Mouse (Mus musculus) kidney, postnatal 14 days (tissue): ENCODE measurements around the gene Ptgfr.
A peak's percentile ranks its signal among the peaks of the same experiment; 100 is the strongest.

Experiments
- DNase-seq: peaks from one replicate; pipeline ENCODE4 v3.0.0; 2022; ENCODE audit warnings: mixed read lengths

The Ptgfr gene

DNA sequence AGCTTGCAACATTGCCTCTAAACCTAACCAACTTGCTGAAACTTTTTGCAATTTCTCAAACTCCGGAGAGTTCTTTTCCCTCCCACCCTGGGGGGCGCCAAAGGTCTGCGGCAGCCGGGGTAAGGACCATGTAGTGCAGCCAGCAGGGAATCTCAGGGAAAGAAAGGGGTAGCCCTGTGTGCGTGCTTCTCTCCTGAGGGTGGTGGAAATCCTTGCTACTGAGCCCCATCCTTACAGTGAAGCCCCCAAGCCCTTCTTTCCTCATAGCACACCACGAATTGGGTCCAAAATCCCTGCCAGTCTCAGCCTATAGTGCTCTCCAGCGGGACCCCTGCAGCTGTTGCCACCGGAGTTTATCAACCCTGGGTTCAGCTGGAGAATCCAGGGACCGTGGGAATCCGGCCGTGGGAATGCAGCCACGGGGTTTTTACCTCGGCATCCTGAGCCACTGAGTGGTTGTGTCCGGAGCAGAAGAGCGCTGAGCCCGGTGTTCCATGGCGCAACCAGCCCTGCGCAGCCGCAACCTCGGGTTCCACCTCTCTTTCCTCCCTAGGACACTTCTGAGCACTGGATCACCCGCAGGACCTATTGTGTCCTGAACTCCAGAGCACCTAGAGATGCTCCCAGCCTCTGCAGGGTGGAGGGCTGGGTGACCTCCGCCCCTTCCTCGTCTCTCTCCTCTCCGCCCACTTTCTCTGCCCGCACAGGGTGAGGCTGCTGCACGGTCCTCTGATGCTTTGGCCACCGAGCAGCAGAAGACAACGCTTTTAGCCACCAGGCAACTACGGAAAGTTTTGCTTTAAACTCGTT is at the start of gene Ptgfr:
Gene Ptgfr, minus strand, starts transcription at position 760 of the 810 bp plus-strand sequence.
- DNase-seq: peak; percentile 73

DNA sequence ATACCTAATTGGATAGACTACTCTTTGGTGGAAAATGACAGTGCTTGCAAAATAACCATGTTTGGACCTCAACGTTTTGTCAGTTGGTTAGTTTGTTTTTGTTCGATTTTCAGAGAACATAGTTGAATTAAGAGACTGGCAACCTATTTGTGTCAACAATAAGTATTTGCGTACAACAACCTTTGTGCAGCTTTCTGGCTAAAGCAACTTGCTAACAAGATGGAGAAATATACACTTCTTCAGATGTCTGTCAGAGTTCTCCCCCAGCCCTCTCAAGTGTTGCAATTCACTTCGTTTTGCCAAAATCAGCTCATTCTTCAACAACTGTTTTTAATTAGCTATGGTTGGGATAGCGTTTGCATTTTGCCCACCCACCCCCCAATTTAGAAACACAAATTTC is 46.5 kb upstream of the Ptgfr start:
- no peak for DNase-seq

DNA sequence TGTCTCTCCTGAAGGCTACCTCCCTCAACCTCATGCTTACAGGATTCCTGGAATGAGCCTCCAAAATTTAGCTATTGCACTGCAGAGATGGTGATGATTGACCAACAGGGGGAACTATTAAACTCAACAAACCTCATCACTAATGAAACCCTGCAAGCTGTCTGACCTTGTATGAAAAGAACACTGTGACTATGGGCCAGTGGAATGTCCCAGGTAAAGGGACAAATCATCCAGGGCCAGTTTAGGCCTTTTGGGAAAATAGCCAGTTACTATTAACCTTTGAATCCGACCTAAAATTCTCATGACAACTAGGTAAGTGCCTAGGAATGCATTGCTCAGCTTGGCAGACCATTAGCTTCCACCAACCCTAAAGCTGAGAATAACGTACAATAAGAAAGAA is 42.6 kb upstream of the Ptgfr start:
- DNase-seq: peak; percentile 29

DNA sequence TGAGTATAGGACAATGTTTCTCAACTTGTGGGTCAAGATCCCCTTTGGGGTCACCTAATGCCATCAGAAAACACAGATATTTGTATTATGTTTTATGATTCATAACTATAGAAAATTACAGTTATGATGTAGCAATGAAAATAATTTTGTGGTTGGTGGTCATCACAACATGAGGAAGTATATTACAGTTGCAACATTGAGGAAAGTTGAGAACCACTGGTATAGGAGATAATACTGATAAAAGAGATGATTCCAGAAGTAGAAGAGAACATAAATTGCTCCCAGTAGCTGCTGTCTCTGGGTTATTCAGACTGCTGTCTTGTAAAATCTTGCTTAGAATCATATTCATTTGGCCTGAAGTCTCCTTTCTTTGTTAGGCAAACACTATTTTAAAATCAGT is 31.5 kb upstream of the Ptgfr start:
- DNase-seq: no peak

DNA sequence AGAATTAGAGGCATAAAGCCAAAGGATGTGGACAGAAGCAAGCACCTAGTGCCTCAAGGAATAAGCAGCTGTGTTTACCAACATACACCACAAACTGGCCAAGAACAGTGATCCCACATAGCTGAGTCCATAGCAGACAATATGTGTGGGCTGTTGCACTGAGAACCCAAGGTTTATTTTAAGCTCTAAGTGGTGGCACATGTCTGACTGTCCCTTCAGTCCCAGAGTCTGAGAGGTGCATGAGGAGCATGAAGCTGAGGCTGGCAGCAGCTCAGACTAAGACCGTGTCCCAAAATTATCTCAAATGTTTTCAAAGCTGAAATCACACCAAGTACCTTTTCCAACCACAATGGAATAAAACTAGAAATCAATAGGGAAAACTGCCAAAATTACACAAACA is 13.9 kb upstream of the Ptgfr start:
- no peak for DNase-seq

DNA sequence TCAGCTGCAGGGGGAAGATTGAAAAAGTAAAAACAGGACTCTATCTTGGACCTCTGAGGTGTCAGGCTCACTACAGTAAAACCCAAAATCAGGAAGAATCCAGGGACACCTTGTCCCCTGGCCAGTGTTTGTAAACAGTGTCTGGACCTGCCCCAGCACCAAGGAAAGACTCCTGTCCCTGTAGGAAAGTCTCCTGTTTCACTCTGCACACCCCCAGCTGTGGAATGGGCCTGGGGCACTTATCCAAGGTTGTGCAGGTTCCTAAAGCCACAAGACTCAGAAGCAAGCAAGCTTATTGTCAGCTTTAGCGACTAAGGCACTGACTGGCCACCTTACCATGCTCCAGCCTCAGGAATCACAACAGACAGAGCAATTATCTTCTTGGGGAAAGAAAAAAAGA is 13.2 kb upstream of the Ptgfr start:
- DNase-seq: no peak

DNA sequence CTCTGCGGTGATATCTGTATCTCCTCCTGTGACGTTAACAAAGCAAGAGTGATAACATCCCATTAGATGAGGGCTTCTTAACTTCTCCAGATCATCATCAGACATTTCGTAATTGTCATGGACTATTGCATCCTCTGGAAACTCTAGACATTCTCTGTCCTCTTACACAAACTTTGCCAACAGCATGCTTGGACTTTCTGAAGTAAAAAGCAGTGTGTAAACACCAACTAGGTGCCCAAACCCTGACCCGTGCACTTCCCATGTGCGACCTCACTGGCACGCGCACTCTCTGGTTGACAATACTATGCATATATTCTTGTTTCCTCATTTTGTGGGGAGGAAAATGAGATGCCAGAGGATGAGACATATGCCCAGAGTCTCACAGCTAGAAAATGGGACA is 8.9 kb upstream of the Ptgfr start:
- no peak for DNase-seq

DNA sequence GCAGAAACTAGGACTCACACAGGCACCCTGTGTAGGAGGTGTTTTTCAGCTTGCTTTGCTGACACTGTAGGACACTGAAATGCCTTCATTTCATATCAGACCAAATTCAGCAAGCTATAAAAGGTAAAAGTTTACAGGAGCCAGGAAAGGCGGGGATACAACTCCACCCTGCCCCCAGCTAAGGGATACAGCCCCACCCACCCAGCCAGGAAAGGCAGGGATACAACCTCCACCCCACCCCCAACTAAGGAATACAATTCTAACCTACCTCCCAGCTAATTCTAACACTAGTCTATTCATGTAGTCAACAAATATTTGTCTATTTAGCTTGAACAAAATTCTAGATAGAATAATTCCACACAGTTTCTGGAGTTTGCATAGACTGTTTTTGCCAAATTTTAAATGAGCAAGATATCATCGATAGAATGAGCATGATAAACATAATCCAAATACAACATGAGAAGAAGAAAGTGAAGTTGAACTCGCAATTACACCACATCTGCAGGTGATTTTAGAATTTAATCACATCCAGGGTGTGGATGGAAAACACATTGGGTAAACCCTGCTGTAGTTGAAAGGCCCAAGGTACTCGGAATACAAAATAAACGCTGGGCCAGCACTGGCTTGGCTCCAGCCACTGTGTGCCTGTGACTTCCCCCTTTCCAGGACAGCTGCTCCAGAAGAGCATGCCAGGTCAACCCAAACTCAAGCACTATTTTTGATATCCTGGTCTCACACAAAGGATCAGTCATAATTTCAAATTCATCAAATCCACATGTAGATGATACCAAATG is 7.1 kb upstream of the Ptgfr start:
- no peak for DNase-seq

DNA sequence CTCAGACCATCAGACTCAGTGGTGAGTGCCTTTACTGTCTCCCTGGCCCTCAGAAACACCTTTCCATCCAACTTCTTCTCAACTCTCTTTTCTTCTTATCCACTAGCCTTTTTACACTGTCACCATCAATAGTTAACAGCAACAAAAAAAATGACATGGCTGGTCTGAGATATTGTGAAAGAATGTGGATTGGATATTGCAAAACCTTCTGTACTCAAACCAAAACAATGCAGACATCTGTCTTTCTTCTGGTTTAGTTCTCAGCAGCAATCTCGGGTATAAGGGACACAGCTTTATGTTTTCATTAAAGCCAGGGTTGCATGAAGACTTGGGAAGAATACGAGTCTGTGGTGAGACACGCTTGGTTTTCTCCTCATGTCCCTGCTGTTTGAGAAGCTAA is 3.3 kb upstream of the Ptgfr start:
- no peak for DNase-seq

DNA sequence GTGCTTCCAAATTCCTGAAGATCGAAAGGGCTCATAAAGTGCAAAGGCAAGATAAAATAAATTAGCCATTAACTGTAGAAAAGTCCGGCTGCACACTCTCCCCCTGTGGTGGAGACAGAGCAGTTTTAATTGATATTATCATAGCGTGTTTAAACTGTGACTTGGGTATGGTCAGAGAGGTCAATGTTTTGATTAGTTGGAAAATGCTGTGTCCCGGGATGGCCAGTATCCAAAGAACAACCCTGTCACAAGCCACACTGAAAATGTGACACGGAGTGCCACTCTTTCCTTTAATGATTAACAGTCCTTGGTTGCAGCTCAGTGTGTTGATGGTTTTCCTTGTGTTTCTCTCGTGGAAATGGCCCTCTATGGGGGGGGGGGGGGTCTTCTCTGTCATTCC is 942 bp upstream of the Ptgfr start:
- DNase-seq: peak; percentile 63

DNA sequence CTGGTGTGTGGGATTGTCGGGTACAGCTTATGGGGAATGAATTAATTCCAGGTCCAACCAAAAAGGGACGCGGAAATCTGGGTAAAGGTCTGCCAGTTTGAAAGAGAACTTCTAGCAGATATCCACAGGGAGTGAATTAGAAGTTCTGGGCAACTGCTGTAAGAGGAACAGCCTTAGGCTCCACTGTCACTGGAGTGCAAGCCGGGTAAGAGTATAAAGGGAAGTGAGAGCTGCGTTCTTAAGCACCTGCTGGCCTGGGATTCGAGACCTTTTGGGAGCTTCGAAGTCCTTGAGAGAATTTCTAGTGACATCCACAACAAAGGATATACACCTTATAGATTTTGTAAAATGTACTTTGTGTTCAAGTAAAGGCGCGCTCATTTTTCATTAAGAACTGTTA is 319 bp upstream of the Ptgfr start:
- DNase-seq: no peak

DNA sequence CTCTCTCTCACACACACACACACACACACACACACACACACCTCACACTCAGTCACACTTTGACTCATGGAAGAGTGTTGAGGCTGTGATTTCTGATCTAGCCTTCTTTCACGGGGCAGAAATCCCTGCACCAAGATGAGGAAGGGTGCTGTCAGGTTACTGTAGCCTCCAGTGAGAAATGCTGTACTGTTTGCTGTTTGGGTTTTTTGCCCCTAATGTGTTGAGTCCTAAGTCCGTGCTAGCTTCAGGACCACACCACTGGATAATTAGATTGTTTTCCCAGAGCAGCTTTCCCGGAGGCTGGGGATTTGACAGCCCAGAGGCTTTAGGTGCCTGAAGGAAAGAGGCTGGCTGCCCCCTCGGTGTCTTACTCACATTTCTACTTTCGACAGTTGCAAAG is 979 bp downstream of the Ptgfr start:
- no peak for DNase-seq

DNA sequence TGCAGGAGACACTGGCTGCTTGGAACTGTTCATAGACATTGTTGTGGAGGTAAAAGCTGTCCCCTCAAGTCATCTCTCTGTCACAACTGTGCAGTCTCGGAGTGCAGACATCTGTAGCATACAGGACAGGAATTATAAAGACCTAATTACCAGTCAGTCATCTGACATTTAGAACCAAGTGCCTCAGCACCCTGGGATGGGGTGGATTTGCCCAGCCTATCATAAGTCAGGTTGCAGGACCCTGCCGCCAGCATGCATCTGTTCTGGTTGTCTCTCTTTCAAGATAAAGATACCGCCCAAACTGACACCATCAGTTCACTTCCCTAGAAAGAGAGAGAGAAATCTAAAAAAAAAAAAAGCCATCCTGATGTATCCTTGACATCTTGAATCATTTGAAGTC is 1.6 kb downstream of the Ptgfr start:
- no peak for DNase-seq

DNA sequence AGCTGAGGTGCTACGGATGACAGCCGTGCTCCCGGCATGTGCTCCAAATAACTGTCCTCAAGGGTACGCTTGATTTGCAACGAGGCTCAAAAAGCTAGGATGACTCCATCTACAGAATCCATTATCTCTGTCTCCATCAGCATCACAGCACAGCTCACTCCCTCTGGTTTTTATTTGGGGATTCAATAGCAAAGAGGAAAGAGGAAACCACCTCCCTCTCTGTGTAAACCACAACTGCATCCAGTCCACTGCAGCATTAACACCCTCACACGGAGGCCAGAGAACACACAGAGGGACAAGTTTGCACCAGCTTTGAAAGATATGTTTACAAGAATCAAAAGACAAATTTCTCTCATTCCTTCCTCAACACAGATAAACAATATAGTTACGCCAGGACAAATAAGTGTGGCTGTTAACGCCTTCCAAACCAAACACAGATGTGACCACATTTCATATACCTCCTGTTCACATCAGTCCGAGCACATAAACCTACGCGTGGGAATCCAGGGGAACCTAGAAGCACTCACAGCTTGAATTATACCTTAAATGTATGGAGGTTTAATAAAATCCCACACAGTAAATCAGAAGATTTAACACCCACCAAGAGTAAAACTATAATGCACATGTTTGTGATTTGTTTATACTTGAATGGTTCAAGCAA is 9.3 kb downstream of the Ptgfr start:
- DNase-seq: no peak

DNA sequence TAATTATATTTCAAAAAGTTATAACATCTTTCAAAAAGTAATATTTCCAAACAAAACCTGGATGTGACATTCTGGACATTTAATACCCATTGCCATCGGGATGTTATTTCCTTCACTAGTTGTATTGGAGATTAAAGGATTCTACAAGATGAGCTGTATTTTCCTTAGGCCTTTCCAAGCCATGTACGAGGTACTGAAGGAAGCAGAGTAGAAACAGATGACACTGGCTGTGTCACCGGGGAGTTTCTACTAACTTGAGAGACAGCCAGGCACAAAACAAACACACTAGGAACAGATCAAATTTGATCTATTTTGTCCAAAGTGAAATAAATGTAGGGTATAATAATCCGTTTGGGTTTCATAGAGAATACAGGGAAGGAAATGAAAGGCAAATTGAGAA is 17.6 kb downstream of the Ptgfr start:
- DNase-seq: no peak

DNA sequence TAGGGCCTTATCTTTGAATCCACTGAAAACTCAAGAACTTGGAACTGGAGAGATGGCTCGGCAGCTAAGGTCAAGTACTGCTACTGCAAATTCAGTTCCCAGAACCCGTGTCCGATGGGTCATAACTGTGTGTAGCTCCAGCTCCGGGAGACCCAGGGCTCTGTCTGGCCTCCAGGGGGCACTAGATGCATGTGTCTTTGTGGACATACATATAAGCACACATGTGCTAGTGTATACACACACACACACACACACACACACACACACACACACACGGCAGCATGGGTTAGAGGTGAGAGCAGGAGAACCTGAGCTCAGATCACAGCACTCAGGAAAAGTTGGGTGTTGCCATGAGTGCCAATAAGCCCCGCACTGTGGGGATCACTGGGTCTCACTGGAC is 19.2 kb downstream of the Ptgfr start:
- DNase-seq: peak; percentile 29

DNA sequence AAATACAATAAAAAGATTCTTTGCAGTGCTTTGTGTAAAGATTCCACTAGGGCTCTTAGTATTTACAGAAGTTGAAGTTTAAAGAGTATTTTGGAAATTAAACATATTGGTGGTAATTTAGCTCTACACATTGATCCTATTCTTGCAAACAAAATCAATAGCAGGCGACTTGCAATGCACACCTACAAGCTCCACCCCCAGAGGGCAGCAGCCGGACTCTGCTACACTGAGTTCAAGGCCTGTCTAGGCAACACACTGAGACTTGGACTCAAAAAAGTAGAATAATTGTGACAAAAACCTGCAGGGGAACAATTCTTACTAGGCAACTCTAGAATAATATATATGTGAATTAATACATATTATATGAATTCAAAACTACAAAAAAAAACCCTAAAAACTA is 28.8 kb downstream of the Ptgfr start:
- DNase-seq: no peak

DNA sequence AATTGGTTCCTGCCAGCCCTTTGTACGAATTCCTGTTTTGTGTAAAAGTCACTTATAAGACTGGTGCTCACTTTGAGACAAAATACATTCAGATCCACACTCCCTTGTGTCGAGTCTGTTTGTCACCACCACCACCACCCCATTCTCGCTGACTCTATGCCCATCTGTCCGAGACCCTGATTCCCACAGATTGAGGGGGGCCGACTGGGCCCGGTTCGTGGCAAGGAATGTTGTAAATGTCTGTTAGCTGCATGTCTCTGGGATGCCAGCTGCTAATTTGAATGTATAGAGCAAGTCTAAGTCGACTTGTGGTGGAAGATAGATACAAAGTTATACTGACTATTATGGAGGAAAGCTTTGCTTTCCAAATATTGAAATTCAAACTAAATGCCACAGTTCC is 48.8 kb downstream of the Ptgfr start:
- no peak for DNase-seq

DNA sequence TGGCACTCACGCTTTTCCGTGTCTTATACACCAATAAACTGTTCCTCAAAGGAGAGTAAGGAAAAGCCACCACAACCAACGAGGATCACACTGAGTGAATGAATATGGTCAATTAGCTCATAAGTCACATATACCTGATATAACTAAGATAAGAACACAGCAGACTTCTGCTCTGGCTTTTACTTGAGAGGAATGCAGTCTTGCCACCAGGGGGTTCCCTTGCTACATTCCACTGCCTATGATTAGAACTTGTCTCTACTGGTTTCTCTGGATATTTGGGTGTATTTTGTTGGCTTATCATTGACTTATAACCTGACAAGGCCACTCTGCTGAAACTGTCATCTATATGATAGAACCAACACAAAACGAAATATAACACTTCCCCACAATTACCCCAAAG is 62.3 kb downstream of the Ptgfr start:
- DNase-seq: peak; percentile 39

DNA sequence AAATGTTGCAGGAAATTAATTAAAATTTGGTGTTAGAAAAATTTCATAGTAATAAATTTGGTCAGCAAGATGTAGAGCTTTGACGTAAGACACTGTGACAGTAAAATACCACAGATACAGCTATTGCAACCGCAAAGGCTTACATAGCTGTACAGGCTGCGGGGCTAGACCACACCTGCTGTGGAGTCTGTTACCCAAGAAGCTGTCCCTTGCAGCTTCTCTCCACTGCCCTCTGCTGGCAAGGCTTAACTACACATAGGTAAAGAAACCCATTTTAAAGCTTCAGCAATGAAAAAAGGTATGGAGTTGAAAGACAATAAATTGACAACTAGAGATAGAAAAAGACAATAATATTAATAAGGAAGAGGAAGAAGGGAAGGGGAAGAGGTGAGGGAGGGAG is 66.4 kb downstream of the Ptgfr start:
- peak; percentile 66 for DNase-seq

DNA sequence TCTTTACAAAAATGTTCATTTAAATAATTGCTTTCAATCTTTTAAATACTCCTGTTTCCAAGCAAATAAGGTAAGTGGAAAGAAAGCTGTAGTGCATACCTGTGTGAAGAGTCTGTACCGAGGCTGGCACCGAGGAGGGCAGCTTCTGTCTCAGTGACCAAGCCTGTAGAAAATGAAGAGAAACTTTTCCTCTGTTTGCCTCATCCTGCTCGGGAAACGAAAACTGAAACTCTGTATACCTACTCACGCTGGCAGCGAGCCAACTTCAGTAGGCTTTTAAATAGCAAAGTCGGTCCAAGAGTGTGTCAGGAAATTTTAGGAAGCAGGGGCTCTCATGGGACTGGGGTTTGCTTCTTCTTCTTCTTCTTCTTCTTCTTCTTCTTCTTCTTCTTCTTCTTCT is 87.7 kb downstream of the Ptgfr start, which contains the start of gene Ifi44:
Gene Ifi44, minus strand, starts transcription at position 224 of the 400 bp plus-strand sequence.
- peak; percentile 60 for DNase-seq

DNA sequence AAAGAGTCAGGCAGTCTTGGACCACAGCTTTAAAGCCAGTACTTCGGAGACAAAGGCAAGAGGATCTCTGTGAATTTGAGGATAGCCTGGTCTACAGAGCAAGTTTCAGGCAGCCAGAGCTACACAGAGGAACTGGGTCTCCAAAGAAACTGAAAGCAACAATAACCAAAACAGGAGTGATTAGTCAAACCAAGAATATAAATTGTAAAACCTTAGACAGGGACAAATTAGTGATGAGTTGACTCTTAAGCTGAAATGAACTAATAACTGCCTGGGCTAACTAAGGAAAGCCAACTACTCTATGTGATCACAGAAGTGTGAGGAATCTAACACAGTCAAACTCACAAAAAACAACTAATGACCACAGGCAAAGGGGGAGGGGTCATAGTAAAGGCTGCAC is 88.9 kb downstream of the Ptgfr start:
- DNase-seq: no peak
